Mouse (Mus musculus) cerebellum, adult 2 months (tissue): ENCODE results near the gene Gpr88. TPM values are rescaled to one million over a fixed set of nuclear protein-coding genes. Genes with fewer than 3 reads are reported as not detected.

ENCODE experiments used
- DNase-seq, 2 experiments: peaks; one replicate each; pipeline ENCODE4 v3.0.0; 2021
- H3K27ac ChIP-seq: fragments of 200-500 bp; 2 replicates; pipeline ENCODE4 v1.5.1; 2012; ENCODE audit warnings: low read length, control low read depth, inconsistent platforms; ENCODE audit not compliant: insufficient read depth
- H3K27me3 ChIP-seq: fragments of 200-500 bp; 2 replicates; pipeline ENCODE4 v1.6.1; 2012; ENCODE audit warnings: inconsistent platforms, mild to moderate bottlenecking, low read length, moderate library complexity; ENCODE audit not compliant: control insufficient read depth, insufficient read depth
- H3K4me1 ChIP-seq: fragments of 200-500 bp; 2 replicates; pipeline ENCODE4 v1.6.1; 2011; ENCODE audit warnings: low read length; ENCODE audit not compliant: control insufficient read depth, insufficient read depth
- H3K4me3 ChIP-seq: fragments of 200-500 bp; replicated peaks from 2 replicates; pipeline ENCODE3; 2011; ENCODE audit warnings: mild to moderate bottlenecking, low read depth, low read length, control low read depth; ENCODE audit not compliant: insufficient read depth
- CTCF ChIP-seq: fragments of 200-500 bp; IDR thresholded peaks from 2 replicates; pipeline ENCODE4 v1.5.1; 2011; ENCODE audit warnings: low read depth, mild to moderate bottlenecking, control low read depth, low read length, moderate library complexity, borderline replicate concordance; ENCODE audit not compliant: insufficient read depth
- POLR2A ChIP-seq: fragments of 200-500 bp; IDR thresholded peaks from 2 replicates; pipeline ENCODE4 v1.6.1; 2011; ENCODE audit warnings: low read length, control low read depth, borderline replicate concordance; ENCODE audit not compliant: insufficient read depth
- WGBS: fragments of 180-500 bp; shearing (Covaris S2); methylation state at CpG from one replicate; pipeline ENCODE4 v1.1.7; 2018; 5-methylcytosine and 5-hydroxymethylcytosine counted together
- polyA plus RNA-seq: library from polyadenylated mRNA; depleted of rRNA; stranded (reverse); fragments of >200 nt; gene quantifications from 2 replicates; pipeline ENCODE4 v1.2.3, GENCODE M21; 2012; rRNA removed

The Gpr88 gene
- polyA plus RNA-seq: 0.61 and 2.6 TPM in 2 replicates

- H3K4me3 ChIP-seq: peak within 1 kb of the TSS; percentile 6
- WGBS: 0% methylated on average over 9 of the region's 9 CpGs
- H3K4me1 ChIP-seq: no peaks in the 10 kb centered on the region
- H3K27me3 ChIP-seq: peaks cover 3% of the 10 kb centered on the region; the same call in 1 of the 2 replicates
- TF ChIP-seq CTCF (no peak), POLR2A (no peak)
- DNase-seq: peak; percentile 29 to 34
- no peak within 1 kb of the TSS for H3K27ac ChIP-seq
Observed at GRCm38 (mm10) chr3:116253077-116253531, at the start of gene Gpr88. TSS of gene Gpr88 (minus strand) at chr3:116253503.

GRCm38 (mm10) chr3:116302581-116302980 is 49.3 kb upstream of the Gpr88 start:
- 95% methylated on average over 7 of the region's 7 CpGs for WGBS
- Histone ChIP-seq H3K4me3 (no peak overlapping the region), H3K27ac (no peak overlapping the region), H3K4me1 (no peaks in the 10 kb centered on the region), H3K27me3 (no peaks in the 10 kb centered on the region)
- no peak for TF ChIP-seq CTCF
- TF ChIP-seq POLR2A: no peak
- no peak for DNase-seq

GRCm38 (mm10) chr3:116301754-116302153 is 48.5 kb upstream of the Gpr88 start:
- no peaks in the 10 kb centered on the region for H3K27me3 ChIP-seq
- no peaks in the 10 kb centered on the region for H3K4me1 ChIP-seq
- no peak for DNase-seq
- TF ChIP-seq CTCF (no peak), POLR2A (no peak)
- 90% methylated on average over 6 of the region's 6 CpGs for WGBS
- no peak overlapping the region for H3K4me3 ChIP-seq
- no peak overlapping the region for H3K27ac ChIP-seq

GRCm38 (mm10) chr3:116298727-116299126 is 45.4 kb upstream of the Gpr88 start:
- Histone ChIP-seq H3K4me3 (no peak overlapping the region), H3K27ac (no peak overlapping the region), H3K4me1 (no peaks in the 10 kb centered on the region), H3K27me3 (no peaks in the 10 kb centered on the region)
- WGBS: 95% methylated on average over 10 of the region's 10 CpGs
- no peak for DNase-seq
- TF ChIP-seq CTCF: no peak
- TF ChIP-seq POLR2A: no peak

GRCm38 (mm10) chr3:116298003-116298402 is 44.7 kb upstream of the Gpr88 start:
- Histone ChIP-seq H3K27ac (no peak overlapping the region), H3K4me3 (no peak overlapping the region), H3K4me1 (no peaks in the 10 kb centered on the region), H3K27me3 (no peaks in the 10 kb centered on the region)
- no peak for DNase-seq
- WGBS: 85% methylated on average over 8 of the region's 8 CpGs
- TF ChIP-seq CTCF (no peak), POLR2A (no peak)

- H3K4me1 ChIP-seq: no peaks in the 10 kb centered on the region
- TF ChIP-seq POLR2A: no peak
- no peak for TF ChIP-seq CTCF
- no peak overlapping the region for H3K27ac ChIP-seq
- 95% methylated on average over 7 of the region's 7 CpGs for WGBS
- no peak for DNase-seq
- no peak overlapping the region for H3K4me3 ChIP-seq
- H3K27me3 ChIP-seq: no peaks in the 10 kb centered on the region
Observed at GRCm38 (mm10) chr3:116297170-116297569, 43.9 kb upstream of the Gpr88 start.

- no peak for DNase-seq
- H3K27me3 ChIP-seq: no peaks in the 10 kb centered on the region
- no peaks in the 10 kb centered on the region for H3K4me1 ChIP-seq
- H3K27ac ChIP-seq: no peak overlapping the region
- H3K4me3 ChIP-seq: no peak overlapping the region
- TF ChIP-seq POLR2A: no peak
- no peak for TF ChIP-seq CTCF
- WGBS: 91% methylated on average over 9 of the region's 9 CpGs
Observed at GRCm38 (mm10) chr3:116290041-116290815, 36.9 kb upstream of the Gpr88 start.

GRCm38 (mm10) chr3:116288833-116289232 is 35.5 kb upstream of the Gpr88 start:
- H3K27ac ChIP-seq: no peak overlapping the region
- no peaks in the 10 kb centered on the region for H3K4me1 ChIP-seq
- DNase-seq: no peak
- no peak for TF ChIP-seq CTCF
- no peak for TF ChIP-seq POLR2A
- no peak overlapping the region for H3K4me3 ChIP-seq
- WGBS: 72% methylated on average over 6 of the region's 6 CpGs
- no peaks in the 10 kb centered on the region for H3K27me3 ChIP-seq

GRCm38 (mm10) chr3:116284735-116285134 is 31.4 kb upstream of the Gpr88 start:
- no peak for TF ChIP-seq CTCF
- TF ChIP-seq POLR2A: no peak
- Histone ChIP-seq H3K4me3 (no peak overlapping the region), H3K27me3 (no peaks in the 10 kb centered on the region), H3K4me1 (no peaks in the 10 kb centered on the region), H3K27ac (no peak overlapping the region)
- no peak for DNase-seq
- WGBS: 95% methylated on average over 4 of the region's 4 CpGs
